Mouse (Mus musculus): Measurements from ENCODE around the gene Vps25. TPM values are rescaled to one million over a fixed set of nuclear protein-coding genes. Genes with fewer than 3 reads are reported as not detected.
A peak's percentile ranks its signal among the peaks of the same experiment; 100 is the strongest.

Vps25 gene
- polyA plus RNA-seq, 1 experiment from 2014 or later = 133 TPM

- 12% methylated on average over 45 of the region's 45 CpGs for WGBS
- Histone ChIP-seq H3K36me3 (replicated peaks; ENCODE audit: control insufficient read depth, insufficient read depth) (no peaks in the 10 kb centered on the region), H3K27me3 (ENCODE audit: control insufficient read depth, insufficient read depth, low read length) (no peaks in the 10 kb centered on the region), H3K4me2 (replicated peaks) (peak within 1 kb of the TSS; percentile 88), H3K27ac (peak within 1 kb of the TSS; percentile 69), H3K4me3 (replicated peaks; ENCODE audit: low read length) (peak within 1 kb of the TSS; percentile 59), H3K9me3 (ENCODE audit: control insufficient read depth, low read length) (no peaks in the 10 kb centered on the region), H3K4me1 (replicated peaks; ENCODE audit: control insufficient read depth, insufficient read depth, low read length) (peaks cover 13% of the 10 kb centered on the region), H3K9ac (peak within 1 kb of the TSS; percentile 75)
- ATAC-seq (ENCODE audit: low FRiP score) (peak; percentile 95), DNase-seq (ENCODE audit: low spot score) (peak; percentile 90)
Measured at GRCm38 (mm10) chr11:101278223-101279192, 25.0 kb downstream of the Vps25 start, which contains the start of the genes Cntd1 and Coa3. TSS of gene Cntd1 (plus strand) at chr11:101279012. TSS of gene Coa3 (minus strand) at chr11:101279114.

- no peak overlapping the region for H3K27ac ChIP-seq
- peak overlapping the region; percentile 88 for H3K4me2 ChIP-seq (replicated peaks)
- WGBS = 61% methylated on average over 14 of the region's 14 CpGs
- ATAC-seq (ENCODE audit: low FRiP score) (peak; percentile 32; the same call in 1 of the 2 replicates), DNase-seq (ENCODE audit: low spot score) (no peak)
- peaks cover 13% of the 10 kb centered on the region for H3K4me1 ChIP-seq (replicated peaks; ENCODE audit: control insufficient read depth, insufficient read depth, low read length)
- H3K4me3 ChIP-seq (replicated peaks; ENCODE audit: low read length) = peak overlapping the region; percentile 59
- no peaks in the 10 kb centered on the region for H3K36me3 ChIP-seq (replicated peaks; ENCODE audit: control insufficient read depth, insufficient read depth)
- H3K27me3 ChIP-seq (ENCODE audit: control insufficient read depth, insufficient read depth, low read length) = no peaks in the 10 kb centered on the region
- no peak overlapping the region for H3K9ac ChIP-seq
- H3K9me3 ChIP-seq (ENCODE audit: control insufficient read depth, low read length) = no peaks in the 10 kb centered on the region
Measured at GRCm38 (mm10) chr11:101279193-101279569, 25.7 kb downstream of the Vps25 start.

- no peak overlapping the region for H3K27ac ChIP-seq
- H3K4me3 ChIP-seq (replicated peaks; ENCODE audit: low read length) = no peak overlapping the region
- ATAC-seq (ENCODE audit: low FRiP score) = no peak
- DNase-seq (ENCODE audit: low spot score) = no peak
- peaks cover 13% of the 10 kb centered on the region for H3K4me1 ChIP-seq (replicated peaks; ENCODE audit: control insufficient read depth, insufficient read depth, low read length)
- no peaks in the 10 kb centered on the region for H3K27me3 ChIP-seq (ENCODE audit: control insufficient read depth, insufficient read depth, low read length)
- no peak overlapping the region for H3K4me2 ChIP-seq (replicated peaks)
- H3K9me3 ChIP-seq (ENCODE audit: control insufficient read depth, low read length) = no peaks in the 10 kb centered on the region
- 50% methylated on average over 7 of the region's 7 CpGs for WGBS
- peaks cover 4% of the 10 kb centered on the region; the same call in 1 of the 2 replicates for H3K36me3 ChIP-seq (replicated peaks; ENCODE audit: control insufficient read depth, insufficient read depth)
- no peak overlapping the region for H3K9ac ChIP-seq
Measured at GRCm38 (mm10) chr11:101280837-101281236, 27.3 kb downstream of the Vps25 start.

- Histone ChIP-seq H3K9ac (no peak overlapping the region), H3K27ac (no peak overlapping the region), H3K4me2 (replicated peaks) (no peak overlapping the region), H3K27me3 (ENCODE audit: control insufficient read depth, insufficient read depth, low read length) (no peaks in the 10 kb centered on the region), H3K36me3 (replicated peaks; ENCODE audit: control insufficient read depth, insufficient read depth) (peaks cover 23% of the 10 kb centered on the region), H3K4me3 (replicated peaks; ENCODE audit: low read length) (no peak overlapping the region), H3K9me3 (ENCODE audit: control insufficient read depth, low read length) (no peaks in the 10 kb centered on the region), H3K4me1 (replicated peaks; ENCODE audit: control insufficient read depth, insufficient read depth, low read length) (peaks cover 5% of the 10 kb centered on the region)
- DNase-seq (ENCODE audit: low spot score) (no peak), ATAC-seq (ENCODE audit: low FRiP score) (no peak)
- WGBS = 33% methylated on average over 5 of the region's 5 CpGs
Measured at GRCm38 (mm10) chr11:101282896-101283295, 29.4 kb downstream of the Vps25 start.

- H3K4me3 ChIP-seq (replicated peaks; ENCODE audit: low read length) = no peak overlapping the region
- peaks cover 32% of the 10 kb centered on the region for H3K36me3 ChIP-seq (replicated peaks; ENCODE audit: control insufficient read depth, insufficient read depth)
- H3K27ac ChIP-seq = no peak overlapping the region
- no peaks in the 10 kb centered on the region for H3K27me3 ChIP-seq (ENCODE audit: control insufficient read depth, insufficient read depth, low read length)
- 76% methylated on average over 4 of the region's 4 CpGs for WGBS
- H3K9ac ChIP-seq = no peak overlapping the region
- no peak for ATAC-seq (ENCODE audit: low FRiP score)
- DNase-seq (ENCODE audit: low spot score) = no peak
- no peaks in the 10 kb centered on the region for H3K4me1 ChIP-seq (replicated peaks; ENCODE audit: control insufficient read depth, insufficient read depth, low read length)
- H3K9me3 ChIP-seq (ENCODE audit: control insufficient read depth, low read length) = no peaks in the 10 kb centered on the region
- no peak overlapping the region for H3K4me2 ChIP-seq (replicated peaks)
Measured at GRCm38 (mm10) chr11:101283805-101284204, 30.3 kb downstream of the Vps25 start.

GRCm38 (mm10) chr11:101287306-101287705, 33.8 kb downstream of the Vps25 start:
- peaks cover 67% of the 10 kb centered on the region for H3K36me3 ChIP-seq (replicated peaks; ENCODE audit: control insufficient read depth, insufficient read depth)
- ATAC-seq (ENCODE audit: low FRiP score) = no peak

GRCm38 (mm10) chr11:101291231-101291630, 37.7 kb downstream of the Vps25 start:
- no peaks in the 10 kb centered on the region for H3K4me1 ChIP-seq (replicated peaks; ENCODE audit: control insufficient read depth, insufficient read depth, low read length)
- DNase-seq (ENCODE audit: low spot score) (no peak), ATAC-seq (ENCODE audit: low FRiP score) (no peak)
- H3K4me2 ChIP-seq (replicated peaks) = no peak overlapping the region
- H3K27me3 ChIP-seq (ENCODE audit: control insufficient read depth, insufficient read depth, low read length) = no peaks in the 10 kb centered on the region
- H3K36me3 ChIP-seq (replicated peaks; ENCODE audit: control insufficient read depth, insufficient read depth) = peaks cover 98% of the 10 kb centered on the region
- H3K9ac ChIP-seq = no peak overlapping the region
- H3K4me3 ChIP-seq (replicated peaks; ENCODE audit: low read length) = no peak overlapping the region
- no peaks in the 10 kb centered on the region for H3K9me3 ChIP-seq (ENCODE audit: control insufficient read depth, low read length)
- 96% methylated on average over 8 of the region's 8 CpGs for WGBS
- no peak overlapping the region for H3K27ac ChIP-seq

More at GRCm38 (mm10) chr11:101287306-101287705, 33.8 kb downstream of the Vps25 start:
- no peaks in the 10 kb centered on the region for H3K27me3 ChIP-seq (ENCODE audit: control insufficient read depth, insufficient read depth, low read length)
- H3K9me3 ChIP-seq (ENCODE audit: control insufficient read depth, low read length) = no peaks in the 10 kb centered on the region
- H3K4me1 ChIP-seq (replicated peaks; ENCODE audit: control insufficient read depth, insufficient read depth, low read length) = no peaks in the 10 kb centered on the region
- no peak overlapping the region for H3K9ac ChIP-seq
- 89% methylated on average over 9 of the region's 9 CpGs for WGBS
- no peak overlapping the region for H3K4me3 ChIP-seq (replicated peaks; ENCODE audit: low read length)
- H3K4me2 ChIP-seq (replicated peaks) = no peak overlapping the region
- no peak for DNase-seq (ENCODE audit: low spot score)
- H3K27ac ChIP-seq = no peak overlapping the region

- Histone ChIP-seq H3K4me3 (replicated peaks; ENCODE audit: low read length) (no peak overlapping the region), H3K27ac (no peak overlapping the region), H3K9ac (no peak overlapping the region), H3K4me2 (replicated peaks) (no peak overlapping the region), H3K4me1 (replicated peaks; ENCODE audit: control insufficient read depth, insufficient read depth, low read length) (no peaks in the 10 kb centered on the region), H3K9me3 (ENCODE audit: control insufficient read depth, low read length) (no peaks in the 10 kb centered on the region), H3K36me3 (replicated peaks; ENCODE audit: control insufficient read depth, insufficient read depth) (peaks cover 91% of the 10 kb centered on the region), H3K27me3 (ENCODE audit: control insufficient read depth, insufficient read depth, low read length) (no peaks in the 10 kb centered on the region)
- DNase-seq (ENCODE audit: low spot score) (no peak), ATAC-seq (ENCODE audit: low FRiP score) (no peak)
- WGBS = 92% methylated on average over 8 of the region's 8 CpGs
Measured at GRCm38 (mm10) chr11:101295191-101295590, 41.7 kb downstream of the Vps25 start.

- peak overlapping the region; percentile 99 for H3K4me2 ChIP-seq (replicated peaks)
- 75% methylated on average over 7 of the region's 7 CpGs for WGBS
- peaks cover 12% of the 10 kb centered on the region for H3K4me1 ChIP-seq (replicated peaks; ENCODE audit: control insufficient read depth, insufficient read depth, low read length)
- peaks cover 34% of the 10 kb centered on the region for H3K36me3 ChIP-seq (replicated peaks; ENCODE audit: control insufficient read depth, insufficient read depth)
- peak overlapping the region; percentile 90 for H3K9ac ChIP-seq
- DNase-seq (ENCODE audit: low spot score) (no peak), ATAC-seq (ENCODE audit: low FRiP score) (no peak)
- no peaks in the 10 kb centered on the region for H3K9me3 ChIP-seq (ENCODE audit: control insufficient read depth, low read length)
- no peaks in the 10 kb centered on the region for H3K27me3 ChIP-seq (ENCODE audit: control insufficient read depth, insufficient read depth, low read length)
- no peak overlapping the region for H3K27ac ChIP-seq
- H3K4me3 ChIP-seq (replicated peaks; ENCODE audit: low read length) = peak overlapping the region; percentile 65; the same call in 1 of the 2 replicates
Measured at GRCm38 (mm10) chr11:101300881-101301280, 47.4 kb downstream of the Vps25 start.

All from hindbrain, embryonic 14.5 days (tissue).